Mouse (Mus musculus) liver, embryonic 14.5 days (tissue): Measurements from ENCODE around the gene Gstm4.

Source experiments
- CTCF ChIP-seq: IDR thresholded peaks from 2 replicates; pipeline ENCODE4 v1.5.1; 2016; ENCODE audit warnings: antibody characterized with exemption, low read depth, control low read depth
- EP300 ChIP-seq: IDR thresholded peaks from 2 replicates; pipeline ENCODE4 v1.6.1; 2016; ENCODE audit warnings: antibody characterized with exemption, low read depth

GRCm38 (mm10) chr3:108092030-108092429, 47.3 kb upstream of the Gstm4 start:
- TF ChIP-seq CTCF (no peak), EP300 (no peak)
